Mouse (Mus musculus): ENCODE measurements around the gene Zp1. TPM values are rescaled to one million over a fixed set of nuclear protein-coding genes. Genes with fewer than 3 reads are reported as not detected.

Zp1 gene
- polyA plus RNA-seq, 1 experiment from 2014 or later, result not detected

DNA sequence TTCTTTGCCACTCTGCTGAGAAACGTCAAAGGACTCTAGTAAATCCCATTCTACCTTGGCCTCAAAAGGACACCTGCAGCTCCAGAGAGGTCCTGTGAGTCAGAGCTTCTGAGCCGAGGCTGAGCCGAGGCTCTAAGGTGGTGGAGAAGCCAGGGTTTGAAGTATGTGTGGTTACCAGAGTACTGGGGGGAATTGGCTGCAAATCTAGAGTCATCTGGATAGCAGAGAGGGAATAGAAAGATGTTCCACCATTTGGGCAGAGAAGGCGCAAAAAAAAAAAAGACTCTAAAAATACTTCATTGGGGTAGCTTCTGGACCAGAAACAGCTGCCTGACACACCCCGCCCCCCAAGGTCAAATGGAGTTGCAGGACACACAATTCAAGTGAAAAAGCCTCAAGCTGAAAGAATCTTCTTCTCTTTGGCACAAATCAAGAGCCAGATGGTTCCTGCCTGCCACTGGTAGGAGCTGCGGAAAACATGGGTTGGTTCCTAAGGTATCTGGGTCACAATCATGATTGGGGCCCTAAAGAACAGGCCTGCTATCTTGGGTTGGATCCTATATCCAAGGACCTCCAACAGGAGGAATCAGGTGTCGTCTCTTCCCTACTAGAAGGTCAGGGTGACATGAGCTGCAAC, 42.1 kb downstream of the Zp1 start:
- H3K4me2 ChIP-seq (ENCODE audit: low read depth, low read length, severe bottlenecking), result no peak overlapping the region
- H3K27ac ChIP-seq (ENCODE audit: low read depth, low read length), result no peak overlapping the region
- H3K4me1 ChIP-seq (replicated peaks; ENCODE audit: control insufficient read depth, insufficient read depth, low read length), result peaks cover 7% of the 10 kb centered on the region
- no peak overlapping the region for H3K9ac ChIP-seq (ENCODE audit: low read length)
- peaks cover 7% of the 10 kb centered on the region for H3K36me3 ChIP-seq (ENCODE audit: control insufficient read depth, insufficient read depth, low read length)
- no peak overlapping the region for H3K4me3 ChIP-seq (ENCODE audit: low read depth, low read length)
- no peak for ATAC-seq (replicated peaks; ENCODE audit: low FRiP score)
- H3K27me3 ChIP-seq (ENCODE audit: control insufficient read depth, insufficient read depth, low read length), result no peaks in the 10 kb centered on the region
- WGBS, result 88% methylated on average over 7 of the region's 7 CpGs
- H3K9me3 ChIP-seq (ENCODE audit: control insufficient read depth, low read length), result no peaks in the 10 kb centered on the region
- DNase-seq (ENCODE audit: low spot score), result no peak

- Histone ChIP-seq H3K4me2 (ENCODE audit: low read depth, low read length, severe bottlenecking) (no peak overlapping the region), H3K9me3 (ENCODE audit: control insufficient read depth, low read length) (no peaks in the 10 kb centered on the region), H3K4me1 (replicated peaks; ENCODE audit: control insufficient read depth, insufficient read depth, low read length) (peaks cover 7% of the 10 kb centered on the region; the same call in 1 of the 2 replicates), H3K4me3 (ENCODE audit: low read depth, low read length) (no peak overlapping the region), H3K9ac (ENCODE audit: low read length) (no peak overlapping the region), H3K27ac (ENCODE audit: low read depth, low read length) (no peak overlapping the region), H3K27me3 (ENCODE audit: control insufficient read depth, insufficient read depth, low read length) (no peaks in the 10 kb centered on the region), H3K36me3 (ENCODE audit: control insufficient read depth, insufficient read depth, low read length) (peaks cover 11% of the 10 kb centered on the region)
- ATAC-seq (replicated peaks; ENCODE audit: low FRiP score), result no peak
- DNase-seq (ENCODE audit: low spot score), result no peak
- WGBS, result 79% methylated on average over 14 of the region's 14 CpGs
These were observed 49.0 kb downstream of the Zp1 start for GRCm38 (mm10) chr19:10871328-10871961.

GRCm38 (mm10) chr19:10870676-10871075, 49.8 kb downstream of the Zp1 start:
- Histone ChIP-seq H3K9ac (ENCODE audit: low read length) (no peak overlapping the region), H3K4me3 (ENCODE audit: low read depth, low read length) (no peak overlapping the region), H3K4me1 (replicated peaks; ENCODE audit: control insufficient read depth, insufficient read depth, low read length) (peaks cover 7% of the 10 kb centered on the region; the same call in 1 of the 2 replicates), H3K9me3 (ENCODE audit: control insufficient read depth, low read length) (no peaks in the 10 kb centered on the region), H3K36me3 (ENCODE audit: control insufficient read depth, insufficient read depth, low read length) (peaks cover 16% of the 10 kb centered on the region), H3K4me2 (ENCODE audit: low read depth, low read length, severe bottlenecking) (no peak overlapping the region), H3K27me3 (ENCODE audit: control insufficient read depth, insufficient read depth, low read length) (no peaks in the 10 kb centered on the region), H3K27ac (ENCODE audit: low read depth, low read length) (no peak overlapping the region)
- ATAC-seq (replicated peaks; ENCODE audit: low FRiP score) (no peak), DNase-seq (ENCODE audit: low spot score) (no peak)
- WGBS, result 85% methylated on average over 3 of the region's 3 CpGs

GRCm38 (mm10) chr19:10869886-10870527, 50.4 kb downstream of the Zp1 start, which contains the start of gene Tmem132a:
TSS of gene Tmem132a (minus strand) at chr19:10869940.
- Histone ChIP-seq H3K36me3 (ENCODE audit: control insufficient read depth, insufficient read depth, low read length) (peaks cover 20% of the 10 kb centered on the region), H3K4me1 (replicated peaks; ENCODE audit: control insufficient read depth, insufficient read depth, low read length) (peaks cover 7% of the 10 kb centered on the region; the same call in 1 of the 2 replicates), H3K4me2 (ENCODE audit: low read depth, low read length, severe bottlenecking) (peak within 1 kb of the TSS; percentile 74), H3K9me3 (ENCODE audit: control insufficient read depth, low read length) (no peaks in the 10 kb centered on the region), H3K4me3 (ENCODE audit: low read depth, low read length) (peak within 1 kb of the TSS; percentile 86), H3K27me3 (ENCODE audit: control insufficient read depth, insufficient read depth, low read length) (no peaks in the 10 kb centered on the region), H3K9ac (ENCODE audit: low read length) (peak within 1 kb of the TSS; percentile 96), H3K27ac (ENCODE audit: low read depth, low read length) (peak within 1 kb of the TSS; percentile 82)
- WGBS, result 3% methylated on average over 8 of the region's 8 CpGs
- ATAC-seq (replicated peaks; ENCODE audit: low FRiP score), result peak; percentile 32
- no peak for DNase-seq (ENCODE audit: low spot score)

DNA sequence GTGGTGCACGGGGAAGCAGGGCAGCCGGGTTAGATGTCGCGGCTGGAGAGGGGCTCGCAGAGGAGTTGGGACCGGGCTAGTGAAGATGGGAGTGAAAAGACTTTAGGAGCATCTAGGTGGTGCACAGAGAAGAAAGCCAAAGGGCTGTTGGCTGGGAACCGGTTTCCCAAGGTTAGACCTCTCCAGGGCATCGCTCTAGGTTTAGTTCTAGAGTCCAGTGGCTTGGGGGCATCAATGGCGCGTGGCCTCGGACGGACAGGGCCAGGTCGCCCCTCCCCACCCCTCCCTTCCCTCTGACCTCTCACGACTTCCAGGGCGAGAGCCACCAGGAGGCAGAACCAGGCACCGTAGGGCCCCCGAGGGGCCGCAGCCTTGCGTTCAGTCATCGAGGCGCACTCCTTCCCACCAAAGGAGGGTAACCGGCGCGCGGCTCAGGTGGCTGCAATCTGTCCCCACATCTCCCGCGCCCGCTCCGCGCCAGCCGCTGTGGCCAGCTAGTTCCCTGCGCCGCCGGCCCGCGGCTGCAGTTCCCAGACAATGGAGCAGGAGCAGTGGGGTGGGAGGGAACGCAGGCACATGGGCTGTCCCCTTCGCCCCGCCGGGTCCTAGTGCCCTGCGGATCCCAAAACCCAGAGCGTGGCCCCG, 51.1 kb downstream of the Zp1 start:
- Histone ChIP-seq H3K27me3 (ENCODE audit: control insufficient read depth, insufficient read depth, low read length) (no peaks in the 10 kb centered on the region), H3K36me3 (ENCODE audit: control insufficient read depth, insufficient read depth, low read length) (peaks cover 22% of the 10 kb centered on the region), H3K9ac (ENCODE audit: low read length) (peak overlapping the region; percentile 96), H3K4me1 (replicated peaks; ENCODE audit: control insufficient read depth, insufficient read depth, low read length) (peaks cover 7% of the 10 kb centered on the region; the same call in 1 of the 2 replicates), H3K9me3 (ENCODE audit: control insufficient read depth, low read length) (no peaks in the 10 kb centered on the region), H3K4me3 (ENCODE audit: low read depth, low read length) (peak overlapping the region; percentile 86), H3K4me2 (ENCODE audit: low read depth, low read length, severe bottlenecking) (peak overlapping the region; percentile 74), H3K27ac (ENCODE audit: low read depth, low read length) (peak overlapping the region; percentile 82)
- ATAC-seq (replicated peaks; ENCODE audit: low FRiP score) (peak; percentile 94), DNase-seq (ENCODE audit: low spot score) (peak; percentile 91)
- WGBS, result under 1% methylated on average over 41 of the region's 43 CpGs

DNA sequence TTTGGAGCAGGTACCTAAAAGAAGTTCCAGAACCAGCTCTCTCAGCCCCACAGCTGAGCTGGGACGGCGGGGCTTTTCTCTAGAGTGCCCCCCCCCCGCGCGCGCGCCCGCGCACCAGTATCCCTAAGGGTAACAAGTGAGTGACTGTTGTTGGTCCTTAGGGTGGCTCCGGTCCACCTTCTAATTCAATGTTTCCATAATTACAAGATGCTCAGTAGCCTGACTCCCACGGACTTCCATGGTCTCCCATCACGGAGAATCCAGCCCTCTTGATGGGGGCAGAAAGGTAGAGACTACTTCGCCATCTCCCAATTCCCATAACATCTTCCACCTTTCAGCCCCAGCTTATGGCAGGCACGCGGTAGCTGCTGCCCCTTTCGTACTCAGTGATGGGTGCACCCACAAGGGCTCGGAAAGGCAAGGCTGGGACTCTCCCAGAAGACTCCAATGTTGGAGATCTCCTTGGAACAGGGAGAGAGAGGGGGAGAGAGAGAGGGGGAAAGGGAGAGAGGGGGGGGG, 51.8 kb downstream of the Zp1 start:
- H3K27me3 ChIP-seq (ENCODE audit: control insufficient read depth, insufficient read depth, low read length), result no peaks in the 10 kb centered on the region
- peaks cover 7% of the 10 kb centered on the region; the same call in 1 of the 2 replicates for H3K4me1 ChIP-seq (replicated peaks; ENCODE audit: control insufficient read depth, insufficient read depth, low read length)
- H3K27ac ChIP-seq (ENCODE audit: low read depth, low read length), result no peak overlapping the region
- WGBS, result 1% methylated on average over 16 of the region's 17 CpGs
- no peak for DNase-seq (ENCODE audit: low spot score)
- H3K36me3 ChIP-seq (ENCODE audit: control insufficient read depth, insufficient read depth, low read length), result peaks cover 22% of the 10 kb centered on the region
- H3K9ac ChIP-seq (ENCODE audit: low read length), result peak overlapping the region; percentile 96
- peak overlapping the region; percentile 86 for H3K4me3 ChIP-seq (ENCODE audit: low read depth, low read length)
- peak overlapping the region; percentile 74 for H3K4me2 ChIP-seq (ENCODE audit: low read depth, low read length, severe bottlenecking)
- H3K9me3 ChIP-seq (ENCODE audit: control insufficient read depth, low read length), result no peaks in the 10 kb centered on the region
- ATAC-seq (replicated peaks; ENCODE audit: low FRiP score), result peak; percentile 42

DNA sequence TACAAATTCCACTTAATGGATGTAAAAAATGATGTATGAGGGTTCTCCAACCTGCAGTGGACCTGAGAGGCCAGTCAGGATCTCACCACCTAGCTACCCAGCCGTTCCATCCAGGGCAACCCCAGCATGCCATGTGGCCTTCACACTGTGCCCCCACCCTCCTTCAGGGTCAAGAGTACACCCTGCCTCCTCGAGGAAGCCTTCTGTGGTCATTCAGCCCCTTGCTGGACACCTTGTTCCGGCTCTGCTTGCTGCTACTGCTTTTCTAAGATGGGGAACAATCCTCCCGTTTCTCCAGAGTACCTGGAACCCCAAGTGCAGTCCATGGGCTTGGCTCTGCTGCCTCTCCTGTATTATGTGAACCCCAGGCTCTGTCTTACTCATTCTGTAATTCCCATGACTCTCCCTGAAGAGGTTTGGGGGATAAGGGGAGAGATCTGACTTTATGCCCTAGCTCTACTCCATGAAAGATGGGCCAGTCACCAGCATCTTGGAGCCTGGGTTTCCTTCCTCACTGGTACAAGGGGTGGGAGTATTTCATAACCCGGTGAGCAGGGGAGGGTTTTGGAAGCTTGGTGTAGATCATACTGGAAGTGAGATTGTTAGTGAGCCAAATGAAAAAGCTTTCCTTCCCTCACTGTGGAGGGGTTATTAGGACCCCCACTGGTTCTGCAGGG, 52.3 kb downstream of the Zp1 start:
- H3K9me3 ChIP-seq (ENCODE audit: control insufficient read depth, low read length), result no peaks in the 10 kb centered on the region
- WGBS, result 36% methylated on average over 5 of the region's 5 CpGs
- peaks cover 7% of the 10 kb centered on the region; the same call in 1 of the 2 replicates for H3K4me1 ChIP-seq (replicated peaks; ENCODE audit: control insufficient read depth, insufficient read depth, low read length)
- ATAC-seq (replicated peaks; ENCODE audit: low FRiP score) (no peak), DNase-seq (ENCODE audit: low spot score) (no peak)
- peak overlapping the region; percentile 86 for H3K4me3 ChIP-seq (ENCODE audit: low read depth, low read length)
- H3K9ac ChIP-seq (ENCODE audit: low read length), result peak overlapping the region; percentile 96
- H3K27ac ChIP-seq (ENCODE audit: low read depth, low read length), result no peak overlapping the region
- peaks cover 21% of the 10 kb centered on the region for H3K36me3 ChIP-seq (ENCODE audit: control insufficient read depth, insufficient read depth, low read length)
- H3K27me3 ChIP-seq (ENCODE audit: control insufficient read depth, insufficient read depth, low read length), result no peaks in the 10 kb centered on the region
- peak overlapping the region; percentile 74 for H3K4me2 ChIP-seq (ENCODE audit: low read depth, low read length, severe bottlenecking)

GRCm38 (mm10) chr19:10866351-10866750, 54.1 kb downstream of the Zp1 start:
- WGBS, result 94% methylated on average over 13 of the region's 13 CpGs
- Histone ChIP-seq H3K9me3 (ENCODE audit: control insufficient read depth, low read length) (no peaks in the 10 kb centered on the region), H3K4me1 (replicated peaks; ENCODE audit: control insufficient read depth, insufficient read depth, low read length) (peaks cover 7% of the 10 kb centered on the region; the same call in 1 of the 2 replicates), H3K4me2 (ENCODE audit: low read depth, low read length, severe bottlenecking) (no peak overlapping the region), H3K27ac (ENCODE audit: low read depth, low read length) (no peak overlapping the region), H3K27me3 (ENCODE audit: control insufficient read depth, insufficient read depth, low read length) (no peaks in the 10 kb centered on the region), H3K9ac (ENCODE audit: low read length) (no peak overlapping the region), H3K36me3 (ENCODE audit: control insufficient read depth, insufficient read depth, low read length) (peaks cover 34% of the 10 kb centered on the region), H3K4me3 (ENCODE audit: low read depth, low read length) (no peak overlapping the region)
- ATAC-seq (replicated peaks; ENCODE audit: low FRiP score), result no peak
- no peak for DNase-seq (ENCODE audit: low spot score)
